Mouse (Mus musculus) CD4-positive, CD25-positive, alpha-beta regulatory T cell, adult 9 weeks (primary cell): Measurements from ENCODE around the gene Tmem72. TPM values are rescaled to one million over a fixed set of nuclear protein-coding genes. Genes with fewer than 3 reads are reported as not detected.

Experiments used
- polyA plus RNA-seq: library from polyadenylated mRNA; unstranded; fragments of 100-300 nt; shearing (Covaris generic); gene quantifications from one replicate; pipeline ENCODE4 v1.2.1, GENCODE M21; 2017

The Tmem72 gene
- polyA plus RNA-seq, result 0.01 TPM

DNA sequence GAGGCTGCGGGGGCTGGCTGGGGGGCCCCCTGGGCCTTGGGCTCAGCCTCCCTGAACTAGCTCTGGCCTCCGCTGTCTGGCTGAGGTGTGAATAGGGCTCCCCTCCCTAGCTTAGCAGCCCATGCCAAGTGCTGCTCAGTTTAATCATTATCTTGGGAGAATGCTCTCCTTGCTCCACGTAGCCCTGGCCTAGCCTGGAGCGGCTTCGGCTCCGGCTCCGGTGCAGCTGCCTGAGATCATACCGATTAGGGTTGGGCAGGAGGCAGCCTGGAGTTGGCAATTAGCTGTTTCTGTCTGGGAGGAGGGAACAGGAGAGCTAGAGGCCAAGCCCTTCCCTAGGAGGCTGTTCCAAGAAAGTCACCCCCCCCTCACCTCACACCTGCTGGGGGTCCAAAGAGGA lies at the start of gene Tmem72:
TSS of gene Tmem72 (minus strand) at position 248 of the 400 bp plus-strand sequence.

DNA sequence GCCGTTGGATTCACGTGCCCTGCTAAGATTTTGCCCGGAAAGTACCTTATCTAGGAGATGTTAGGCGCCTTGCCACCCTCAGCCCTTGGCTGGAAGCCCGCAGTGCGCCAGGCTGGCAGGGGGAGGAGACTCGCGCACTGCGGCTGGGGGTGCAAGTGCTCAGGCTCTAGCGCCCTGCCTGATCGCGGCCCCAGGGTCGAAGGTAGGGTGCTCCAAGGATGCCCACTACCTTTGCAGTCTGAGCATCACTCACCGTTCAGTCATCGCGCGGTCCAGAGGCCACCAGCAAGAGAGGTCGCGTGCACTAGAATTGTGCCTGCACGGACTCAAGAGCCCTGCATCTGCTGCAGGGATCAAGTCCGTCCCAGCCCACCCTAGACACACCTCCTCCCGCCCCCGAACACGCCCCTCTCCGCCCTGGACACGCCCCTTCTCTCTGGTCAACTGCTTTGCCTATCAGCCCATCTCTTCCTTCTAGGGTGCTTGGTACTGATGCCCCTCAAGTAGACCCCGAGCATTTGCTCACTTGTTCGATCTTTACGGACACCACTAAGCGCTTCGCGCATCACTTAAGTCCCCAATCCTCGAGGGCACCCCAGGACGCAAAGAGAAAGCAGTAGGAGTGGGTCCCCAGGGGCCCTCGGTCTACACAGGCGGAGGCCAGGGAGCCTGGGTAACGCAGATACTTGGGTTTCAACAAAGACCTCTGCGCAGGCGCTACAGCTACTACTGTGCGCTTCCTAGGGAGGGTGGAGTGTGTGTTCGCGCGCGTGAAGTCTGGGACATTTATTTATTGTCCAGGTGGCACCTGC lies 43.0 kb downstream of the Tmem72 start, which contains the start of gene Rassf4:
TSS of gene Rassf4 (minus strand) at position 482 of the 812 bp plus-strand sequence.

DNA sequence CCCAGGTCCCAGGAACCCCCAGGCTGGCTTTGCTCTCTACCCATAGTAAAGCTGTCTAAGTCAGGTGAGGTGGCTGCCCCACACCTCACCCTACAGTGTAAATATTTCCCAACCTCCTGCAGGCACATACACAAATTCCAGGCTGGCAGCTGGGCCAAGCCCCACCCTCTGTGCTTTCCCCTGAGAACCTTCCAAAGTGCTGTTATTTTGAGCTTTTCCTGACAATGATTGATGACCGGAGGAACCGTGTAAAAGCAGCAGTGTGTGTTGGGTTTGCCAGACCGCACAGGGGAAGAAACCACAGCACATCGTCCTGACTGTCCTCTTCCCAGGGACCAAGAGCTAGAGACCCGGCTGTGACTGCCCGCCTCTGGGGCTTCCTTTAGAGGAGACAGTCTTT lies 66.3 kb downstream of the Tmem72 start, which contains the start of gene Depp1:
TSS of gene Depp1 (plus strand) at position 204 of the 400 bp plus-strand sequence.

Other genes with a start within 250 kb of the Tmem72 start
- not detected for gene Olfr211, start 227.8 kb downstream of the Tmem72 start, polyA plus RNA-seq
- gene Olfr212, start 210.4 kb downstream of the Tmem72 start, polyA plus RNA-seq, result not detected
- not detected for gene Olfr213, start 178.5 kb downstream of the Tmem72 start, polyA plus RNA-seq
- gene Gm5580, start 165.8 kb downstream of the Tmem72 start, polyA plus RNA-seq, result 0.35 TPM
- not detected for gene Olfr214, start 162.7 kb downstream of the Tmem72 start, polyA plus RNA-seq
- gene Olfr215, start 132.7 kb downstream of the Tmem72 start, polyA plus RNA-seq, result not detected
- 45.2 TPM for gene Zfp422, start 87.9 kb downstream of the Tmem72 start, polyA plus RNA-seq
- not detected for gene Depp1, start 66.3 kb downstream of the Tmem72 start, polyA plus RNA-seq
- 1.8 TPM for gene Rassf4, start 43.0 kb downstream of the Tmem72 start, polyA plus RNA-seq